Mouse (Mus musculus) heart, embryonic 12.5 days (tissue): ENCODE data around the gene Asb13. TPM values are rescaled to one million over a fixed set of nuclear protein-coding genes. Genes with fewer than 3 reads are reported as not detected.

Experiments used
- ATAC-seq: fragments of 200-750 bp; cut with Nextera tagmentation; 2 replicates; pipeline ENCODE4 v1.8.0; 2017; ENCODE audit warnings: moderate TSS enrichment, moderate library complexity; ENCODE audit not compliant: insufficient number of reproducible peaks, low FRiP score
- H3K27ac ChIP-seq: fragments of 300-500 bp; sonication (generic); 2 replicates; pipeline ENCODE4 v1.5.1; 2016; ENCODE audit warnings: mild to moderate bottlenecking, moderate library complexity; ENCODE audit not compliant: poor library complexity, severe bottlenecking
- H3K27me3 ChIP-seq: fragments of 300-500 bp; sonication (generic); replicated peaks from 2 replicates; pipeline ENCODE4 v1.6.1; 2016; ENCODE audit warnings: mild to moderate bottlenecking, moderate library complexity
- H3K36me3 ChIP-seq: fragments of 300-500 bp; sonication (generic); 2 replicates; pipeline ENCODE4 v1.6.1; 2016; ENCODE audit warnings: mild to moderate bottlenecking, moderate library complexity
- H3K4me1 ChIP-seq: fragments of 300-500 bp; sonication (generic); replicated peaks from 2 replicates; pipeline ENCODE4 v1.6.1; 2016; ENCODE audit warnings: mild to moderate bottlenecking
- H3K4me2 ChIP-seq: fragments of 300-500 bp; sonication (generic); 2 replicates; pipeline ENCODE4 v1.6.1; 2016; ENCODE audit warnings: mild to moderate bottlenecking, moderate library complexity
- H3K4me3 ChIP-seq: fragments of 300-500 bp; sonication (generic); 2 replicates; pipeline ENCODE4 v1.5.1; 2016; ENCODE audit warnings: mild to moderate bottlenecking
- H3K9ac ChIP-seq: fragments of 300-500 bp; sonication (generic); 2 replicates; pipeline ENCODE4 v1.6.1; 2016; ENCODE audit warnings: mild to moderate bottlenecking, moderate library complexity
- H3K9me3 ChIP-seq: fragments of 300-500 bp; sonication (generic); replicated peaks from 2 replicates; pipeline ENCODE4 v1.6.1; 2016; ENCODE audit warnings: mild to moderate bottlenecking, moderate library complexity
- WGBS: fragments of 180-500 bp; shearing (Covaris S2); methylation state at CpG from one replicate; pipeline ENCODE4 v1.1.7; 2016; 5-methylcytosine and 5-hydroxymethylcytosine counted together
- polyA plus RNA-seq: library from polyadenylated mRNA; unstranded; fragments of >200 nt; fragmentation: Nextera tagmentation; extraction: Ambion mirVana; gene quantifications from 2 replicates; pipeline ENCODE4 v1.2.1, GENCODE M21; 2016

Gene Asb13
- polyA plus RNA-seq, 1 experiment from 2014 or later, result 4.8 TPM

GRCm38 (mm10) chr13:3633131-3633530 is 701 bp upstream of the Asb13 start:
- Histone ChIP-seq H3K27me3 (0 out of 2 replicates have a peak, but pooled peaks cover 3% of the 10 kb centered on the region), H3K4me1 (0 out of 2 replicates have a peak, but pooled peaks cover 8% of the 10 kb centered on the region), H3K4me3 (no peak overlapping the region), H3K36me3 (no peaks in the 10 kb centered on the region), H3K9ac (no peak overlapping the region), H3K9me3 (0 out of 2 replicates have a peak, but pooled peaks cover 2% of the 10 kb centered on the region), H3K27ac (no peak overlapping the region), H3K4me2 (no peak overlapping the region)
- WGBS, result 34% methylated on average over 6 of the region's 6 CpGs
- no peak for ATAC-seq

GRCm38 (mm10) chr13:3635076-3635475 is 1.2 kb downstream of the Asb13 start:
- no peaks in the 10 kb centered on the region for H3K36me3 ChIP-seq
- H3K4me3 ChIP-seq, result no peak overlapping the region
- 0 out of 2 replicates have a peak, but pooled peaks cover 2% of the 10 kb centered on the region for H3K9me3 ChIP-seq
- no peak overlapping the region for H3K9ac ChIP-seq
- H3K4me1 ChIP-seq, result 0 out of 2 replicates have a peak, but pooled peaks cover 8% of the 10 kb centered on the region
- 84% methylated on average over 3 of the region's 3 CpGs for WGBS
- H3K27me3 ChIP-seq, result 0 out of 2 replicates have a peak, but pooled peaks cover 3% of the 10 kb centered on the region
- H3K4me2 ChIP-seq, result no peak overlapping the region
- H3K27ac ChIP-seq, result no peak overlapping the region
- ATAC-seq, result no peak

GRCm38 (mm10) chr13:3636797-3637196 is 3.0 kb downstream of the Asb13 start:
- H3K4me1 ChIP-seq, result 0 out of 2 replicates have a peak, but pooled peaks cover 8% of the 10 kb centered on the region
- H3K4me2 ChIP-seq, result 0 out of 2 replicates have a peak overlapping the region, but pooled peaks have one; percentile 10
- H3K27ac ChIP-seq, result no peak overlapping the region
- no peak for ATAC-seq
- whole genome bisulfite sequencing, result 58% methylated on average over 11 of the region's 11 CpGs
- no peak overlapping the region for H3K9ac ChIP-seq
- no peaks in the 10 kb centered on the region for H3K9me3 ChIP-seq
- no peak overlapping the region for H3K4me3 ChIP-seq
- H3K27me3 ChIP-seq, result 0 out of 2 replicates have a peak, but pooled peaks cover 3% of the 10 kb centered on the region
- no peaks in the 10 kb centered on the region for H3K36me3 ChIP-seq

GRCm38 (mm10) chr13:3642049-3642448 is 8.2 kb downstream of the Asb13 start:
- H3K27me3 ChIP-seq, result no peaks in the 10 kb centered on the region
- 0 out of 2 replicates have a peak, but pooled peaks have one; percentile 39 for ATAC-seq
- no peak overlapping the region for H3K4me2 ChIP-seq
- no peak overlapping the region for H3K9ac ChIP-seq
- no peak overlapping the region for H3K4me3 ChIP-seq
- no peaks in the 10 kb centered on the region for H3K4me1 ChIP-seq
- H3K27ac ChIP-seq, result no peak overlapping the region
- 72% methylated on average over 9 of the region's 9 CpGs for WGBS
- peaks cover 4% of the 10 kb centered on the region for H3K36me3 ChIP-seq
- H3K9me3 ChIP-seq, result 0 out of 2 replicates have a peak, but pooled peaks cover 3% of the 10 kb centered on the region

GRCm38 (mm10) chr13:3642538-3642937 is 8.7 kb downstream of the Asb13 start:
- H3K27ac ChIP-seq, result no peak overlapping the region
- H3K9me3 ChIP-seq, result 0 out of 2 replicates have a peak, but pooled peaks cover 3% of the 10 kb centered on the region
- WGBS, result 77% methylated on average over 5 of the region's 5 CpGs
- ATAC-seq, result no peak
- no peaks in the 10 kb centered on the region for H3K4me1 ChIP-seq
- H3K27me3 ChIP-seq, result no peaks in the 10 kb centered on the region
- no peak overlapping the region for H3K4me2 ChIP-seq
- no peak overlapping the region for H3K4me3 ChIP-seq
- H3K9ac ChIP-seq, result no peak overlapping the region
- peaks cover 4% of the 10 kb centered on the region for H3K36me3 ChIP-seq

GRCm38 (mm10) chr13:3644871-3645270 is 11.0 kb downstream of the Asb13 start:
- H3K4me3 ChIP-seq, result no peak overlapping the region
- no peaks in the 10 kb centered on the region for H3K4me1 ChIP-seq
- H3K4me2 ChIP-seq, result no peak overlapping the region
- no peak for ATAC-seq
- 87% methylated on average over 5 of the region's 5 CpGs for WGBS
- no peak overlapping the region for H3K27ac ChIP-seq
- 0 out of 2 replicates have a peak, but pooled peaks cover 3% of the 10 kb centered on the region for H3K9me3 ChIP-seq
- peaks cover 9% of the 10 kb centered on the region for H3K36me3 ChIP-seq
- H3K27me3 ChIP-seq, result no peaks in the 10 kb centered on the region
- H3K9ac ChIP-seq, result no peak overlapping the region

GRCm38 (mm10) chr13:3645919-3646318 is 12.1 kb downstream of the Asb13 start:
- H3K27me3 ChIP-seq, result no peaks in the 10 kb centered on the region
- peaks cover 17% of the 10 kb centered on the region for H3K36me3 ChIP-seq
- no peaks in the 10 kb centered on the region for H3K4me1 ChIP-seq
- WGBS, result 78% methylated on average over 3 of the region's 3 CpGs
- no peak for ATAC-seq
- no peak overlapping the region for H3K4me3 ChIP-seq
- no peak overlapping the region for H3K27ac ChIP-seq
- 0 out of 2 replicates have a peak, but pooled peaks cover 3% of the 10 kb centered on the region for H3K9me3 ChIP-seq
- no peak overlapping the region for H3K9ac ChIP-seq
- H3K4me2 ChIP-seq, result no peak overlapping the region

GRCm38 (mm10) chr13:3646566-3646965 is 12.7 kb downstream of the Asb13 start:
- Histone ChIP-seq H3K9me3 (0 out of 2 replicates have a peak, but pooled peaks cover 3% of the 10 kb centered on the region), H3K4me2 (no peak overlapping the region), H3K9ac (no peak overlapping the region), H3K36me3 (peaks cover 17% of the 10 kb centered on the region), H3K4me1 (no peaks in the 10 kb centered on the region), H3K27ac (no peak overlapping the region), H3K4me3 (no peak overlapping the region), H3K27me3 (no peaks in the 10 kb centered on the region)
- no peak for ATAC-seq
- 88% methylated on average over 7 of the region's 7 CpGs for WGBS

GRCm38 (mm10) chr13:3650569-3650968 is 16.7 kb downstream of the Asb13 start:
- no peaks in the 10 kb centered on the region for H3K4me1 ChIP-seq
- no peaks in the 10 kb centered on the region for H3K27me3 ChIP-seq
- peaks cover 24% of the 10 kb centered on the region for H3K36me3 ChIP-seq
- H3K9ac ChIP-seq, result no peak overlapping the region
- WGBS, result 80% methylated on average over 4 of the region's 4 CpGs
- no peak overlapping the region for H3K4me3 ChIP-seq
- no peak for ATAC-seq
- H3K9me3 ChIP-seq, result 0 out of 2 replicates have a peak, but pooled peaks cover 3% of the 10 kb centered on the region
- no peak overlapping the region for H3K27ac ChIP-seq
- no peak overlapping the region for H3K4me2 ChIP-seq

GRCm38 (mm10) chr13:3654432-3654831 is 20.6 kb downstream of the Asb13 start:
- peaks cover 17% of the 10 kb centered on the region; the same call in 1 of the 2 replicates for H3K36me3 ChIP-seq
- H3K9me3 ChIP-seq, result no peaks in the 10 kb centered on the region
- H3K27me3 ChIP-seq, result no peaks in the 10 kb centered on the region
- 87% methylated on average over 2 of the region's 2 CpGs for WGBS
- no peak overlapping the region for H3K4me3 ChIP-seq
- no peak overlapping the region for H3K9ac ChIP-seq
- no peak for ATAC-seq
- H3K4me1 ChIP-seq, result no peaks in the 10 kb centered on the region
- H3K27ac ChIP-seq, result no peak overlapping the region
- H3K4me2 ChIP-seq, result no peak overlapping the region

- Histone ChIP-seq H3K27ac (no peak overlapping the region), H3K9me3 (no peaks in the 10 kb centered on the region), H3K4me3 (no peak overlapping the region), H3K36me3 (no peaks in the 10 kb centered on the region), H3K4me1 (no peaks in the 10 kb centered on the region), H3K4me2 (no peak overlapping the region), H3K27me3 (no peaks in the 10 kb centered on the region), H3K9ac (no peak overlapping the region)
- 73% methylated on average over 16 of the region's 16 CpGs for WGBS
- ATAC-seq, result no peak
Measured at GRCm38 (mm10) chr13:3659163-3660160, 25.6 kb downstream of the Asb13 start.
